Mouse (Mus musculus) embryonic fibroblast, embryonic 13.5 days (primary cell): ENCODE results near the gene Ran.

Experiments
- CTCF ChIP-seq: IDR thresholded peaks from 2 replicates; pipeline ENCODE4 v1.5.1; 2011; ENCODE audit warnings: mild to moderate bottlenecking, control low read depth, low read length, moderate library complexity, borderline replicate concordance; ENCODE audit not compliant: insufficient read depth
- POLR2A ChIP-seq: IDR thresholded peaks from 2 replicates; pipeline ENCODE4 v1.6.1; 2011; ENCODE audit warnings: low read depth, mild to moderate bottlenecking, control low read depth, low read length, moderate library complexity

GRCm38 (mm10) chr5:129045641-129046580, 26.0 kb downstream of the Ran start:
- TF ChIP-seq POLR2A: no peak
- no peak for TF ChIP-seq CTCF
